Mouse (Mus musculus) cortical plate, adult 2 months (tissue): ENCODE data around the gene Phc3. TPM values are rescaled to one million over a fixed set of nuclear protein-coding genes. Genes with fewer than 3 reads are reported as not detected.

Experiments
- H3K27ac ChIP-seq: fragments of 200-500 bp; 2 replicates; pipeline ENCODE4 v1.5.1; 2012; ENCODE audit warnings: low read length, control low read depth, inconsistent platforms; ENCODE audit not compliant: insufficient read depth
- H3K4me1 ChIP-seq: fragments of 200-500 bp; 2 replicates; pipeline ENCODE4 v1.6.1; 2011; ENCODE audit warnings: low read length; ENCODE audit not compliant: control insufficient read depth, insufficient read depth
- H3K4me3 ChIP-seq: fragments of 200-500 bp; 2 replicates; pipeline ENCODE4 v1.5.1; 2011; ENCODE audit warnings: mild to moderate bottlenecking, low read length, control low read depth; ENCODE audit not compliant: insufficient read depth
- CTCF ChIP-seq: fragments of 200-500 bp; IDR thresholded peaks from 2 replicates; pipeline ENCODE4 v1.5.1; 2011; ENCODE audit warnings: mild to moderate bottlenecking, control low read depth, low read length; ENCODE audit not compliant: insufficient read depth; ENCODE audit errors: extremely low read depth
- POLR2A ChIP-seq: fragments of 200-500 bp; IDR thresholded peaks from 2 replicates; pipeline ENCODE4 v1.6.1; 2011; ENCODE audit warnings: mild to moderate bottlenecking, low read length, control low read depth; ENCODE audit not compliant: insufficient read depth; ENCODE audit errors: extremely low read depth
- polyA plus RNA-seq: library from polyadenylated mRNA; depleted of rRNA; stranded (reverse); fragments of >200 nt; gene quantifications from 2 replicates; pipeline ENCODE4 v1.2.3, GENCODE M21; 2012

The Phc3 gene
- polyA plus RNA-seq, 1 experiment: 22.0 TPM

- Histone ChIP-seq H3K4me3 (no peak overlapping the region), H3K4me1 (no peaks in the 10 kb centered on the region), H3K27ac (no peak overlapping the region)
- TF ChIP-seq CTCF: no peak
- TF ChIP-seq POLR2A: no peak
Observed at GRCm38 (mm10) chr3:30982924-30983536, 13.8 kb upstream of the Phc3 start.

DNA sequence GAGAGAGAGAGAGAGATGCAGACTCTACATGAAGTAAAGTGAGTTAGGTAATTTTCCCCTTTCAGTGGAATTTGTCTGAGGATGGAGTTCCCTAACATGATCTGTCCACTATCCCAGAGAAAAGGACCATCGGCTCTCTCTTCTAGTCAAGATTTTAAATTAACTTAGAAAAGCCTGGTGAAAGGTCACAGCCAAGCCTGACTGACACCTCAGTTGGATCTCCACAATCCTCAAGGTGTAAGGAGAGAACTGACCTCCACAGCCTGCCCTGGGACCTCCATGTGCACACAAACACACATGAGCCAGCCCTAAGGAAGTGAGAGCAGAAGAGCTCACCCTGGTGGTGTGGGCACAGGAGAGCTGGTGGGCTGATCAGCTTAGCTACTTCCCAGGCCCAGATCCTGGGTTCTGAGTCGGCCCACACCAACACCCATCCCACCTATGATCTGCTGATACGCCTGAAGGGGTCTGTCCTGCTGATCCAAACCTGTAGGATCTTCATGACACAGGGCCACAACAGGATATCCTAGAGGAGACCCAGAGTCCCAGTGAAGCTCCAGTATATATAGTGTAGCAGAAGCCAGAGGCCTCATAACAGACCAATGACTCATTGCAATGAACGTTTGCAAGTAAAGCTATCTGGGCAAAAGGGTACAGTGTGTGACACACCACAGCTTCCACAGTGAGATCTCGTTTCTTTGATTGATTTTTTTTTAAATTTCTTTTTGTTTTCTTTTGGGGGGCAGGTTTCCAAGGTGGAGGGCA, 12.6 kb upstream of the Phc3 start:
- Histone ChIP-seq H3K27ac (no peak overlapping the region), H3K4me1 (no peaks in the 10 kb centered on the region), H3K4me3 (no peak overlapping the region)
- no peak for TF ChIP-seq POLR2A
- no peak for TF ChIP-seq CTCF

GRCm38 (mm10) chr3:30976991-30977603, 7.9 kb upstream of the Phc3 start:
- Histone ChIP-seq H3K4me1 (no peaks in the 10 kb centered on the region), H3K4me3 (no peak overlapping the region)
- no peak for TF ChIP-seq CTCF
- no peak for TF ChIP-seq POLR2A

DNA sequence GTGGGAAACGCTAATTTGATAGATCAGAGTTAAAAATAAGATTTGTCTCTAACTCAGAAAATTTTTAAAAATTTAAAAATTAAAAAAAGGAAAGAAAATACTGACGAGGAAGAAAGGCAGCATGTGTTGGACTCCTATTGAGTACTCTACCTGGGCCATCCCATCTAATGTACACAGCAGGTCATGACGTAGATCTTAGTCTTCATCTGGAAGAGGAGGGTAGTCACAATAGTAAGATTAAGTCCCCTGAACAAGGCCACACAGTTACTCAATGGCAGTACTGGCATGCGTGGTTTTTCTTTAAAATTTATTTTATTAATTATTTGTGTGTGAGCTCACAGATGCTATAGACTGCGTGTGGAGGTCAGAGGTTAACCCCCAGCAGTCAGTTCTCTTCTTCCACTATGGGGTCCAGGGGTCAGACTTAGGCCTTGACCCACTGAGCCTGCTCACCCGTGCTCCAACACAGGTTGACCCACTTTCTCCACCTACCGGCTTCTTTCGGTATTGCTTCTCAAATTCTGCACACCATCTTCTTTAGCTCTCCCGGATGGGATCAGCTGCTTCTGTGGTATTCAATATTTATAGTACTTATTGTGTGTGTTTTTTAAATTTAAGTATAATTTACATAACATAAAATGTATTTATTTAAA, 6.0 kb upstream of the Phc3 start:
- no peak overlapping the region for H3K27ac ChIP-seq
- TF ChIP-seq CTCF (peak; percentile 46; the same call in 1 of the 2 replicates), POLR2A (no peak)
- no peaks in the 10 kb centered on the region for H3K4me1 ChIP-seq
- no peak overlapping the region for H3K4me3 ChIP-seq

More at GRCm38 (mm10) chr3:30976991-30977603, 7.9 kb upstream of the Phc3 start:
- H3K27ac ChIP-seq: no peak overlapping the region

DNA sequence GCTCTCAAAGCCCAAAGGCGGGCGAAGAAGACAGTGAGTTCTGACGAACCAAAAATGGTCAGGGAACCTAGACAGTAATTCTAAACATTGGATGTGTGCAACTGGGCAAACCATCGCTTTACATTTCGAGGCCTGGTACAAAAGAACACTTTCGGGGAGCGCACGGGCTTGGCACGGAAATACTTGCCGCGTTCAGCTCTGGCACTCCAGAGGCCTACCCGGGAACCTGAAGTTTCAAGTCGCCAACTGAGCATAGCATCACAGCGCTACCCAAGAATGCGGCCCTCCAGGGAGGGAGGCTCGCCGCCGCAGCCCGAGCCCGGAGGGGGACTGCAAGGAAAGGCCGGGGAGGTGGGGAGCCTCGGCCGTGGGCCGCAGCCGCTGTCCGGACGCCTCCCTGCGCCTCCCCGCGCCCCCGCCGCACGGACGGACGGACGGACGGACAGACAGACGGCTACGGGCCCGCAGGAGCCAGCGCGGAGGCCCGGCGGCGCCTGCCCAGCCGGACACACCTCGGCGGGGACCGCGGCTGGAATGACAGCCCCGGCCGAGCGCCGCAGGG, 603 bp downstream of the Phc3 start:
- H3K27ac ChIP-seq: peak overlapping the region; percentile 97
- peaks cover 5% of the 10 kb centered on the region; the same call in 1 of the 2 replicates for H3K4me1 ChIP-seq
- no peak for TF ChIP-seq CTCF
- no peak for TF ChIP-seq POLR2A
- H3K4me3 ChIP-seq: peak overlapping the region; percentile 87

- TF ChIP-seq POLR2A (no peak), CTCF (no peak)
- Histone ChIP-seq H3K4me1 (peaks cover 5% of the 10 kb centered on the region; the same call in 1 of the 2 replicates), H3K27ac (no peak overlapping the region), H3K4me3 (no peak overlapping the region)
Observed at GRCm38 (mm10) chr3:30965644-30966043, 3.6 kb downstream of the Phc3 start.

- Histone ChIP-seq H3K27ac (no peak overlapping the region), H3K4me1 (peaks cover 5% of the 10 kb centered on the region; the same call in 1 of the 2 replicates), H3K4me3 (no peak overlapping the region)
- no peak for TF ChIP-seq POLR2A
- no peak for TF ChIP-seq CTCF
Observed at GRCm38 (mm10) chr3:30964216-30964615, 5.0 kb downstream of the Phc3 start.

- Histone ChIP-seq H3K4me1 (peaks cover 5% of the 10 kb centered on the region; the same call in 1 of the 2 replicates), H3K4me3 (no peak overlapping the region), H3K27ac (no peak overlapping the region)
- no peak for TF ChIP-seq CTCF
- TF ChIP-seq POLR2A: no peak
Observed at GRCm38 (mm10) chr3:30963100-30963499, 6.1 kb downstream of the Phc3 start.

DNA sequence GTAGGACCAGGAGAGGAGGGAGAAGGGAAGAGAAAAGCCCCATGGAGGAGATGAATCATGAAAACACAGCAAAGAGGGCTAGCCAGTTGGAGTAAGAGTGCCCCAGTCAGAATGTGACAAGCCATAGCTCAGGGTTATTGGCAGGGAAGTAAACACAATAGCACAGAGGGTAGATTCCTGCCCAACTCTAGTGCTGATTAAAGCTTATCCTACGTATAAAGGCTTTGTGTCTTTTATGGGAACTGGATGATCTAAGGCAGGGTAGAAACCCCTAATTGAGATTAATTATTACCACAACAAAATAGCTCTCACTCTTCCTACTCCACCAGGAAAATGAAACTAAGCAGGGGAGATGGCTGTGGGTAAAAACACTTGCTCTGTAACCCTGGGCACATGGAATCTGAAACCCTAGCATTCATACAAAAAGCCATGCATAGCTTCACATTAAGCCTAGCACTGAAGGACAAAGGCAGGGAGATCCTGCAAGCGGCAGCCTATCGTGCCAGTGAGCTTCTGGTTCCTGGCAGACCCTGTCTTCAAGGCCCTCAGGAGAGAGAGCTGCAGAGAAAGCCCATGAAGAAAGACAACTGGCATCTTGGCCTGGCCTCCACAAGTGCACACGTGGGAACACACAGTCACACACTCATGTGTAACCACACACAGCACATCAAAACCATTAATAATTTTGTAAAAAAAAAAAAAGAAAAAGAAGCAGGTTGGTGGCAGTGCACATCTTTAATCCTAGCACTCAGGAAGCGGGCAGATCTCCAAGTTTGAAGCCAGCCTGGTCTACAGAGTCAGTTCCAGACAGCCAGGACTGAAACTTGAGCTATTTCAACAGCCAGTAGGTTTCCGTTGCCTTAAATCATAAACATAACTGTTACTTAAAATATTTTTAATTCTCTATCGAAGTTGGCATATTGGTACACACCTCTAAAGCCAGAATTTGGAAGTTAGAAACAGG, 9.1 kb downstream of the Phc3 start:
- H3K27ac ChIP-seq: no peak overlapping the region
- no peak overlapping the region for H3K4me3 ChIP-seq
- TF ChIP-seq CTCF (no peak), POLR2A (no peak)
- H3K4me1 ChIP-seq: no peaks in the 10 kb centered on the region
